Mouse (Mus musculus) kidney, adult 2 months (tissue): ENCODE data around the gene D130043K22Rik. TPM values are rescaled to one million over a fixed set of nuclear protein-coding genes. Genes with fewer than 3 reads are reported as not detected.
"Not testable (repeated sequence)": the region's sequence is repeated elsewhere in the genome, so short reads cannot be mapped to it uniquely, and the experiment has no call there.

Experiments used
- DNase-seq: peaks from one replicate; pipeline ENCODE4 v3.0.0; 2021
- H3K27ac ChIP-seq: fragments of 200-500 bp; 2 replicates; pipeline ENCODE4 v1.5.1; 2012; ENCODE audit warnings: low read depth, low read length, control low read depth, inconsistent platforms; ENCODE audit not compliant: insufficient read depth
- H3K27me3 ChIP-seq: fragments of 200-500 bp; replicated peaks from 2 replicates; pipeline ENCODE4 v1.6.1; 2012; ENCODE audit warnings: mild to moderate bottlenecking, moderate library complexity, low read length, inconsistent platforms; ENCODE audit not compliant: control insufficient read depth, insufficient read depth
- H3K36me3 ChIP-seq: fragments of 200-500 bp; 2 replicates; pipeline ENCODE4 v1.6.1; 2012; ENCODE audit warnings: mild to moderate bottlenecking, moderate library complexity, low read length, inconsistent platforms; ENCODE audit not compliant: control insufficient read depth, insufficient read depth
- H3K4me1 ChIP-seq: fragments of 200-500 bp; 2 replicates; pipeline ENCODE4 v1.6.1; 2011; ENCODE audit warnings: low read length; ENCODE audit not compliant: control insufficient read depth, insufficient read depth
- H3K4me3 ChIP-seq: fragments of 200-500 bp; 2 replicates; pipeline ENCODE4 v1.5.1; 2011; ENCODE audit warnings: mild to moderate bottlenecking, low read depth, low read length, control low read depth; ENCODE audit not compliant: insufficient read depth
- CTCF ChIP-seq: fragments of 200-500 bp; conservative IDR thresholded peaks from 2 replicates; pipeline ENCODE4 v1.5.1; 2011; ENCODE audit warnings: low read depth, mild to moderate bottlenecking, control low read depth, low read length, moderate library complexity, mixed read lengths; ENCODE audit not compliant: insufficient read depth, insufficient read length
- POLR2A ChIP-seq: fragments of 200-500 bp; IDR thresholded peaks from one replicate; pipeline ENCODE4 v1.6.1; 2011; ENCODE audit warnings: low read depth, low read length, control low read depth
- WGBS: fragments of 180-500 bp; shearing (Covaris S2); methylation state at CpG from one replicate; pipeline ENCODE4 v1.1.7; 2018; 5-methylcytosine and 5-hydroxymethylcytosine counted together
- polyA plus RNA-seq: library from polyadenylated mRNA; depleted of rRNA; stranded (reverse); fragments of >200 nt; gene quantifications from 2 replicates; pipeline ENCODE4 v1.2.3, GENCODE M21; 2012

Gene D130043K22Rik
- polyA plus RNA-seq, 1 experiment: 0.67 TPM

GRCm38 (mm10) chr13:24832811-24833155, 12.2 kb upstream of the D130043K22Rik start:
- H3K27me3 ChIP-seq: no peaks in the 10 kb centered on the region
- no peak for DNase-seq
- no peaks in the 10 kb centered on the region for H3K36me3 ChIP-seq
- H3K4me1 ChIP-seq: peaks cover 9% of the 10 kb centered on the region; the same call in 1 of the 2 replicates
- 0 out of 2 replicates have a peak overlapping the region, but pooled peaks have one; percentile 60 for H3K27ac ChIP-seq
- no peak for TF ChIP-seq CTCF
- no peak for TF ChIP-seq POLR2A
- H3K4me3 ChIP-seq: peak overlapping the region; percentile 80
- WGBS: 11% methylated on average over 2 of the region's 2 CpGs

GRCm38 (mm10) chr13:24837765-24838164, 7.2 kb upstream of the D130043K22Rik start:
- not testable (repeated sequence) for H3K4me1 ChIP-seq, H3K36me3 ChIP-seq, H3K27ac ChIP-seq, DNase-seq, H3K4me3 ChIP-seq, H3K27me3 ChIP-seq
- WGBS: 91% methylated on average over 8 of the region's 8 CpGs

- H3K4me1 ChIP-seq: no peaks in the 10 kb centered on the region; the same call in 1 of the 2 replicates
- no peak overlapping the region for H3K4me3 ChIP-seq
- 60% methylated on average over 3 of the region's 3 CpGs for WGBS
Measured at GRCm38 (mm10) chr13:24839831-24840230, 5.1 kb upstream of the D130043K22Rik start.

GRCm38 (mm10) chr13:24841702-24842101, 3.2 kb upstream of the D130043K22Rik start:
- TF ChIP-seq CTCF (no peak), POLR2A (no peak)
- peak; percentile 52 for DNase-seq
- no peak overlapping the region for H3K27ac ChIP-seq
- H3K4me1 ChIP-seq: no peaks in the 10 kb centered on the region; the same call in 1 of the 2 replicates
- 50% methylated on average over 3 of the region's 3 CpGs for WGBS
- no peak overlapping the region for H3K4me3 ChIP-seq
- no peaks in the 10 kb centered on the region; the same call in 1 of the 2 replicates for H3K36me3 ChIP-seq
- no peaks in the 10 kb centered on the region for H3K27me3 ChIP-seq

More at GRCm38 (mm10) chr13:24839831-24840230, 5.1 kb upstream of the D130043K22Rik start:
- Histone ChIP-seq H3K27ac (no peak overlapping the region; the same call in 1 of the 2 replicates), H3K36me3 (no peaks in the 10 kb centered on the region; the same call in 1 of the 2 replicates), H3K27me3 (no peaks in the 10 kb centered on the region)
- no peak for DNase-seq
- TF ChIP-seq CTCF (no peak), POLR2A (no peak)

GRCm38 (mm10) chr13:24849318-24849717, 4.4 kb downstream of the D130043K22Rik start:
- no peak for TF ChIP-seq POLR2A
- 47% methylated on average over 4 of the region's 4 CpGs for WGBS
- peak; percentile 73 for DNase-seq
- H3K27me3 ChIP-seq: no peaks in the 10 kb centered on the region
- peaks cover 8% of the 10 kb centered on the region for H3K4me1 ChIP-seq
- H3K27ac ChIP-seq: no peak overlapping the region
- no peak overlapping the region for H3K4me3 ChIP-seq
- H3K36me3 ChIP-seq: no peaks in the 10 kb centered on the region

GRCm38 (mm10) chr13:24851989-24852388, 7.1 kb downstream of the D130043K22Rik start:
- H3K4me3 ChIP-seq: no peak overlapping the region
- peaks cover 8% of the 10 kb centered on the region for H3K4me1 ChIP-seq
- H3K36me3 ChIP-seq: no peaks in the 10 kb centered on the region
- no peak for DNase-seq
- TF ChIP-seq CTCF: no peak
- TF ChIP-seq POLR2A: no peak
- H3K27me3 ChIP-seq: no peaks in the 10 kb centered on the region
- H3K27ac ChIP-seq: no peak overlapping the region
- 65% methylated on average over 2 of the region's 2 CpGs for WGBS

GRCm38 (mm10) chr13:24852570-24852969, 7.6 kb downstream of the D130043K22Rik start:
- peaks cover 8% of the 10 kb centered on the region for H3K4me1 ChIP-seq
- TF ChIP-seq POLR2A (no peak), CTCF (no peak)
- no peaks in the 10 kb centered on the region for H3K36me3 ChIP-seq
- no peak overlapping the region for H3K27ac ChIP-seq
- no peak overlapping the region for H3K4me3 ChIP-seq
- H3K27me3 ChIP-seq: no peaks in the 10 kb centered on the region
- no peak for DNase-seq
- WGBS: 80% methylated on average over 3 of the region's 3 CpGs

- TF ChIP-seq POLR2A: no peak
- no peak for TF ChIP-seq CTCF
- no peak overlapping the region for H3K4me3 ChIP-seq
- H3K27me3 ChIP-seq: no peaks in the 10 kb centered on the region
- no peak overlapping the region for H3K27ac ChIP-seq
- H3K36me3 ChIP-seq: no peaks in the 10 kb centered on the region
- DNase-seq: no peak
- no peaks in the 10 kb centered on the region for H3K4me1 ChIP-seq
Measured at GRCm38 (mm10) chr13:24859115-24859514, 14.2 kb downstream of the D130043K22Rik start.
